Mouse (Mus musculus) thymus, postnatal 4 days (tissue): ENCODE data around the gene Ly6g6d.
"Not testable (repeated sequence)": the region's sequence is repeated elsewhere in the genome, so short reads cannot be mapped to it uniquely, and the experiment has no call there.

Source experiments
- DNase-seq: peaks from one replicate; pipeline ENCODE4 v3.0.0; 2021

Ly6g6d gene

GRCm38 (mm10) chr17:35077786-35078233, at the start of gene Ly6g6d:
Ly6g6d (minus strand) TSS chr17:35078065.
- no peak for DNase-seq

DNA sequence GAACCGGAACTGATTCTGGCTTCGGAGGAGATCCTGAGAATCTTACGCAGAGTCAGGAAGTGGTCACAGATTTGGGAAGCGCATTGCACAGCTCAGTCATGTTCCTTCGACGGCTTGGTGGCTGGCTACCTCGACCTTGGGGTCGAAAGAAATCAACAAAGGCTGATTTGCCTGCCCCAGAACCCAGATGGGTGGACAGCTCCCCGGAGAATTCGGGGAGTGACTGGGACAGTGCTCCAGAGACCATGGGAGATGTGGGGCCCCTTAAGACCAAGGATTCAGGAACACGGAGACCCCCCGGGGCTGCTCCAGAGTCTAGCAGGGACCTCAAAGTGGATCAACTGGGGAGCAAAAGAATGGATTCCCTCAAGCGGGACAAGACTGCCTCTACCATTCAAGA, 49.2 kb upstream of the Ly6g6d start:
- no peak for DNase-seq

GRCm38 (mm10) chr17:35126206-35126611, 48.3 kb upstream of the Ly6g6d start, which contains the start of gene D17H6S53E:
D17H6S53E (plus strand) TSS chr17:35126373.
- DNase-seq, result peak; percentile 89

GRCm38 (mm10) chr17:35125578-35125977, 47.7 kb upstream of the Ly6g6d start:
- DNase-seq, result no peak

DNA sequence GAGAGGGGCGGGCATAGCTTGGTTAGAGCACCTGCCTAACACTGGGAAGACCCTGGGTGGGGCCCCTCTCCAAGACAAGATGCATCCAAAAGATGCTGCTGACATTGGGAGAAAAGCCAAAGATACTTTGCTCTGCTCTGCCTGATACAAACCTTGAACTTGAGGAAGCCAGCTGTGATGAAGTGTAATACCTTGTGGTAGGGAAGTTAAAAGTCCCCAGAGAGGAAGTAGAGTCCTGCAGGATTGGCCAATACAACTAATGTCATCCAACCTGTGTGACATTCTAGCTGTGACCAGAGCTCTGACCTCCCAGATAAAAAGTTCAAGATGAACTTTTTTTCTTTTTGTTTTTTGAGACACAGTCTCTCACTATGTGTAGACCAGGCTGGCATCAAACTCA, 47.2 kb upstream of the Ly6g6d start:
- DNase-seq, result no peak

GRCm38 (mm10) chr17:35124261-35124896, 46.5 kb upstream of the Ly6g6d start:
- DNase-seq, result not testable (repeated sequence)

- not testable (repeated sequence) for DNase-seq
These were observed 45.4 kb upstream of the Ly6g6d start for GRCm38 (mm10) chr17:35123287-35123686.

- DNase-seq, result peak; percentile 67
These were observed 44.0 kb upstream of the Ly6g6d start, which contains the start of gene Csnk2b for GRCm38 (mm10) chr17:35121871-35122303. Csnk2b (minus strand) TSS chr17:35122053.

GRCm38 (mm10) chr17:35121143-35121799, 43.4 kb upstream of the Ly6g6d start, which contains the start of gene Gpank1:
Gpank1 (plus strand) TSS chr17:35121455.
- peak; percentile 98 for DNase-seq

GRCm38 (mm10) chr17:35120745-35121142, 42.9 kb upstream of the Ly6g6d start:
- DNase-seq, result no peak

DNA sequence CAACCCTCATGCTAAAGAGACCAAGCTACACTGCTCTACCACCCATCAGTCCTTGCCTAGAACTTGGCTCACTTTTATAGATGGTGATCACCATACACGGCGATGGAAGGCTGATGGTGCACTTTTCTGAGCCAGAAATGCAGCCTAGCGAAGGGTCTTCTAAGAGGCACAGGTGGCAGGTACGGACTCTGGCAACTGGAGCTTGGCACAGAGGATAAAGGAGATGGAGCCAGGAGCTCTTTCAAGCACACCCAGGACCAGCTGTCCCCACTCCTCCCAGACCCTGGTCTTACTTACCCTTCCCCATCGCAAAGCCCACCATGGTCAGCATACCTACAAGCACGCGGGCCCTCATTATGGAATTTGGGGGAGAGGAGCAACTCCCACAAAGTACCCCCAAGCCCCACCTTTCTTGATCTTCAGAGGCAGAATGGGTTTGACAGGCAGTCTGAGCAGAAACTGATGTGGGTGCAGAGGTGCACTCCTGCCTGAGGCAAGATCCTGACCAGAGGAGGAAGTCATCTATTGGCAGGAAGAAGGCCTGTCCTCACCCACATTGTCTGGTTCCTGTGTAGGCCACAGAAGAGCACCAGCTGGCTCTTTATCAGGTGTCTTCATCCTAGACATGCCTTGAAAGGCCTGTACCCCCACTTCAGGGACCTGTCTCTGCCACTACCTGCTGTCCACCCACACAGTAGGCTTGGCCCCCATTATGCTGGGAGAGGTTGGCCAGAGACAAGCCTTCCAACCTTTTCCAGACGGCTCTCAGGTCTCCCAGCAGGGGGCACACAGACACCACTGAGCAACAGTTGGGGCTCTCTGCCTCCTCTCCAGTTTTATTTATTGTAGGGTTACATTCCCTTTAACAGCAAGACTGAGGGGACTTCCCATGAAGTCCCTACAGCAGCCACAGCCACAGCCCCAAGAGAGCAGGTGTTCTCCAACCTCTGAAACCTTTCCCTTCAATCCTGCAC, 37.5 kb upstream of the Ly6g6d start, which contains the start of gene Ly6g5b:
Gene Ly6g5b, minus strand, starts transcription at position 383 of the 974 bp plus-strand sequence.
- DNase-seq, result peak; percentile 77

DNA sequence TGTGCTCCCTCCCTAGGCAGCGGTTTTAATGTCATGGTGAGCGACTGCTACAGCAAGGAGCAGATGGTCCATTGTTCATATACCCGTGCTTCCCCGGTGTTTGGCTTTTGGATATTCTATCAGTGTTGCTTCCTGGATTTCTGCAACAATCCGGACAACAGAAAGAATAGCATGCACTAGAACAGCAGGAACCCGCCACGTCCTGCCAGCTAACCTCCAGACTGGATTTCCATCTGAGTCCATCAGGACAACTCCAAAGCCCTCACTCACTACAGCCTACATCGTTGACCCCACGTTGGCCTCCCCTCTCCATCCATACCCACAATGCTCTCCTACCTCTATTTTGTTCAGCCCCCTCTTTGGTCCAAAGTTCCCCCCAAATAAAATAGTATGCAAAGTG, 33.9 kb upstream of the Ly6g6d start:
- DNase-seq, result no peak

- no peak for DNase-seq
These were observed 30.2 kb upstream of the Ly6g6d start, which contains the start of gene Ly6g5c for GRCm38 (mm10) chr17:35108097-35108496. Ly6g5c (plus strand) TSS chr17:35108279.

DNA sequence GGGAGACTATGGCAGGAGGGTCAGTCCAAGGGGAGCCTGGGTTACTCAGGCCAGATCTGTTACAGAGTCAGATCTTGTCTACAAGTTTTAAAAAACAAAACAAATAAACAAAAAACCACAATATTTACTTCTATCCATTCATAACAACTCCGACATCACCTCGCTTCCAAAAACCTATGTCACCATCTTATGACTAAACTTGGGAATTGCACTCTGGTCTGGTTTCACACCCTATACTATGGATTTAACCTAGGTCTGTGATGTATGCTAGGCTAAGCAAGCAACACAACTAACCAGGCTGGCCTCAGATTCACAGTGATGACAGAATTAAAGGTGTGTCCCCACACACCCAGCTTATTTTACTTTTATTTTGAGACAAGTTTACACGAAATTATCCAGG, 28.7 kb upstream of the Ly6g6d start:
- no peak for DNase-seq

- peak; percentile 68 for DNase-seq
These were observed 28.0 kb upstream of the Ly6g6d start for GRCm38 (mm10) chr17:35105740-35106389.

DNA sequence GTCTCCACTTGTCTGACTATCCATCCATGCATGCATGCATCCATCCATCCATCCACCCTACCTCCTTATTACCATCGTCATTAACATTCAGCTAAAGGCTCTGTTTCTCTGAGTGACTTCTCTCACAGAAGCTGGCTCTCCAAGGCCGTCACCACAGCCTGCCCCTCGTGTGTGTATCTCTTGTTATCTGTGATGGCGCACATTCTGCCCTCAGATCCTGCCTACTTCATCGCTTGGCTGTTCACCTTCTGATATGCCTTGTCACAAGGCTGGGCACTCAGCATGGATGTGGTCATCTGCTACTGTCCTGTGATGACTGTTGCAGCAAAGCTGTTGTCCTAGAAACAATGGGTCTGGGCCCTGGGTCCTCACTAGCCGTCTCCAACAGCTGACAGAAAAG, 26.9 kb upstream of the Ly6g6d start:
- no peak for DNase-seq

DNA sequence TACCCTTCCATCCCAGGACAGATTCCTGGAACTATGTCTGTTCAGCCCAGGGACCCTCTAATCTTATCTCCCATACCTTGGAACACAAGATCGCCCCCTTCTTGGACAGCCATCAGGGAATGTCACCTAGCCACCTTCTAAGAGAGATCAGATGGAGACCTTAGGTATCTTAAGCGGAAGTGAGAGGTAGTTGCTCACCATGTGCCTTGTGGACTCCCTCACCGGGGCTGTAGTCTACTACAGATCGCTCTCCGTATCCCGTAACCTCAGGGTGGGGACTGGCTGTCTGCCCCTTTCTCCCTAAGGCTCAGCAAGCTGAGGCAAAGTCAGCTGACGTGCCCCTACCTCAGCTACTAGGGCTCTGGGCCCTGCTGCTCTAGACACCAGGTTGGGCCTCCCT, 26.2 kb upstream of the Ly6g6d start:
- no peak for DNase-seq

- no peak for DNase-seq
These were observed 25.4 kb upstream of the Ly6g6d start for GRCm38 (mm10) chr17:35103221-35103690.

GRCm38 (mm10) chr17:35102299-35102698, 24.4 kb upstream of the Ly6g6d start:
- no peak for DNase-seq

DNA sequence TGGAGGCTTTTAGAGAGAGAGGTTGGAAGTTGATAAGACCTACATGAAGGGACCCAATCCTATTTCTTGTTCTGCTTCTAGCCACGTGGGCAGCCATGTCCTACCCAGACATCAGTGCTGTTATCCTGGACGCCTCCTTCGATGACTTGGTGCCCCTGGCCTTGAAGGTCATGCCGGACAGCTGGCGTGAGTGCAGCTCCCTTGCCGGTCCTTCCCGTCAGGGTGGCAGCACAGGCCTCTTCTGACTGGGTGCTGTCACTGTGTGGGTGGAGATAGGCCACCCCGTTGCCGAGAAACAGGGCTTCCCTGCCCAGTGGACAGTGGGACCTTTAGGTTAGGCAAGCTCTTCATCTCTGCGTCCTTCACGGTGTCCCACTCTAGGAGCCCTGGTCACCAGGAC, 23.3 kb upstream of the Ly6g6d start:
- no peak for DNase-seq

DNA sequence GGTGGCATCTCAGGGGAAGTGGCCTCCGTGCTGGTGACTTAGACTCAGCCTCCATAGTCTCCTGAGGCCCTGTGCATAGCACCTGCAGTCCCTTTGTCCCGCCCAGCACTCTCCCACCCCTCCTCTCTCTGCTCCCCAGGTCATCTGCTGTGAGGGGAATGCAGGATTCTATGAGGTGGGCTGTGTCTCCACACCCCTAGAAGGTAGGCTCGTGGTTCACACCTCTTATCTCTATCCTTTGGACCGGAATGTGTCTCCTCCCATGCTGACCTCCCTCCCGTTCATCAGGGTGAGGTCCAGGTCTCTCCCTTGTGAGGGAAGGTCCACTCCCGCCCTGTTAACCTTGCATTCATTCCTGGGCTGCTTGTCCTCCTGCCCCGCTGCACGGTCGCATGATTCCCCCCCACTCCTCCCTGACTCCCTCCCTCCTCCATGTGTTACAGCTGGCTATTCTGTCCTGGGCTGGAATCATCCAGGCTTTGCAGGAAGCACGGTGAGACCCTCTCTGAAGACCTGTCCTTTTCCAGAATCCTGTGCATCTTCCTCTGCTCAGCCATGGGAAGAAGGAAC, 22.4 kb upstream of the Ly6g6d start:
- DNase-seq, result no peak

- DNase-seq, result peak; percentile 64
These were observed 19.3 kb upstream of the Ly6g6d start for GRCm38 (mm10) chr17:35097164-35097655.
